Mouse (Mus musculus) urinary bladder, postnatal 25 days (tissue): Measurements from ENCODE around the gene Eci1.
"Not testable (repeated sequence)": the region's sequence is repeated elsewhere in the genome, so short reads cannot be mapped to it uniquely, and the experiment has no call there.

Experiments used
- DNase-seq: peaks from one replicate; pipeline ENCODE4 v3.0.0; 2022; ENCODE audit warnings: low spot score

Gene Eci1

GRCm38 (mm10) chr17:24441148-24441547 is 14.7 kb downstream of the Eci1 start:
- DNase-seq: no peak

- DNase-seq: no peak
Observed at GRCm38 (mm10) chr17:24442107-24442506, 15.7 kb downstream of the Eci1 start.

- DNase-seq: no peak
Observed at GRCm38 (mm10) chr17:24442632-24443155, 16.3 kb downstream of the Eci1 start, which contains the start of gene Dnase1l2. Gene Dnase1l2 (minus strand): TSS chr17:24443105.

GRCm38 (mm10) chr17:24443409-24443808 is 17.0 kb downstream of the Eci1 start:
- DNase-seq: no peak

GRCm38 (mm10) chr17:24446590-24446989 is 20.1 kb downstream of the Eci1 start:
- DNase-seq: no peak

- DNase-seq: no peak
Observed at GRCm38 (mm10) chr17:24449507-24449906, 23.1 kb downstream of the Eci1 start.

- DNase-seq: no peak
Observed at GRCm38 (mm10) chr17:24451220-24451619, 24.8 kb downstream of the Eci1 start.

- no peak for DNase-seq
Observed at GRCm38 (mm10) chr17:24453372-24453771, 26.9 kb downstream of the Eci1 start.

GRCm38 (mm10) chr17:24454218-24454755 is 27.8 kb downstream of the Eci1 start:
- no peak for DNase-seq

GRCm38 (mm10) chr17:24454756-24455522 is 28.5 kb downstream of the Eci1 start:
- peak; percentile 98 for DNase-seq

GRCm38 (mm10) chr17:24455523-24456206 is 29.2 kb downstream of the Eci1 start:
- DNase-seq: not testable (repeated sequence)

- no peak for DNase-seq
Observed at GRCm38 (mm10) chr17:24461580-24461979, 35.1 kb downstream of the Eci1 start.

- DNase-seq: no peak
Observed at GRCm38 (mm10) chr17:24462932-24463331, 36.5 kb downstream of the Eci1 start.

- no peak for DNase-seq
Observed at GRCm38 (mm10) chr17:24463374-24464133, 37.1 kb downstream of the Eci1 start.

- DNase-seq: no peak
Observed at GRCm38 (mm10) chr17:24468636-24469246, 42.3 kb downstream of the Eci1 start.

GRCm38 (mm10) chr17:24469336-24469909 is 43.0 kb downstream of the Eci1 start:
- DNase-seq: no peak

GRCm38 (mm10) chr17:24469910-24470602 is 43.6 kb downstream of the Eci1 start, which contains the start of the genes E4f1 and Pgp:
Gene E4f1 (minus strand): TSS chr17:24470313.
Gene Pgp (plus strand): TSS chr17:24470392.
- DNase-seq: peak; percentile 98

- peak; percentile 31 for DNase-seq
Observed at GRCm38 (mm10) chr17:24470701-24471527, 44.5 kb downstream of the Eci1 start.

GRCm38 (mm10) chr17:24472512-24472911 is 46.1 kb downstream of the Eci1 start:
- DNase-seq: peak; percentile 47
